Mouse (Mus musculus) liver, postnatal 0 days (tissue): ENCODE data around the gene Tmem52.

Source experiments
- CTCF ChIP-seq: sonication (generic); IDR thresholded peaks from 2 replicates; pipeline ENCODE4 v1.5.1; 2016; ENCODE audit warnings: antibody characterized with exemption, low read depth
- EP300 ChIP-seq: IDR thresholded peaks from 2 replicates; pipeline ENCODE4 v1.6.1; 2016; ENCODE audit warnings: antibody characterized with exemption, low read depth, mild to moderate bottlenecking

GRCm38 (mm10) chr4:155482733-155483540 is 14.0 kb downstream of the Tmem52 start:
- TF ChIP-seq CTCF (no peak), EP300 (no peak)
